Mouse (Mus musculus) cerebellum, adult 2 months (tissue): ENCODE results near the gene Mtmr10.

Experiments
- CTCF ChIP-seq: fragments of 200-500 bp; IDR thresholded peaks from 2 replicates; pipeline ENCODE4 v1.5.1; 2011; ENCODE audit warnings: low read depth, mild to moderate bottlenecking, control low read depth, low read length, moderate library complexity, borderline replicate concordance; ENCODE audit not compliant: insufficient read depth
- POLR2A ChIP-seq: fragments of 200-500 bp; IDR thresholded peaks from 2 replicates; pipeline ENCODE4 v1.6.1; 2011; ENCODE audit warnings: low read length, control low read depth, borderline replicate concordance; ENCODE audit not compliant: insufficient read depth

GRCm38 (mm10) chr7:64279548-64279947, 7.9 kb upstream of the Mtmr10 start:
- TF ChIP-seq POLR2A (no peak), CTCF (no peak)
